Mouse (Mus musculus): ENCODE data around the gene Gtf2ird1. TPM values are rescaled to one million over a fixed set of nuclear protein-coding genes. Genes with fewer than 3 reads are reported as not detected.
"Not testable (repeated sequence)": the region's sequence is repeated elsewhere in the genome, so short reads cannot be mapped to it uniquely, and the experiment has no call there.

The Gtf2ird1 gene
- total and polyA plus RNA-seq, 2 experiments, result 6.5 to 15.3 TPM

DNA sequence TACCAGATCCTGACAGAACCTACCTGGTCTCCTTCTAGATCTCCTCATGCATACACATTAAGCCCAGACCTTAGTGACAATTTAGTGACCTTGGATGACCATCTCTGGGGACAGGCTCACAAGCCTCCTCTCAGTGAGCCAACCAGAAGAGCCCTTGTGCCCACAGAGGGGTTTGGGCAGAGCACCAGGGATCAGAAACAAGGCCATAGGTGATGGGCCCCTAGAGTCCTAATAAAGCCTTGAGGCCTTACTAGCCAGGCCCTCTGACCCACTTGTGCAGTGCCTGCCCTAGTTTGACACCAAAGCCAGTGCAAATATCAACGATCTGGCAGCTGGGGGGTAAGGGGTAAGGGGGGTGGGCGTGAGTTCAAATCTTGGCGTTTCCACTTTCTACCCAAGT lies 1.9 kb upstream of the Gtf2ird1 start:
- Histone ChIP-seq H3K27ac (replicated peaks; ENCODE audit: insufficient read depth, low read depth, low read length) (no peak overlapping the region), H3K4me3 (ENCODE audit: insufficient read depth, low read depth, low read length) (no peak overlapping the region), H3K36me3 (ENCODE audit: control insufficient read depth, insufficient read depth, low read length) (no peaks in the 10 kb centered on the region), H3K4me1 (ENCODE audit: control insufficient read depth, insufficient read depth, low read length) (peaks cover 4% of the 10 kb centered on the region; the same call in 1 of the 2 replicates), H3K79me2 (ENCODE audit: control insufficient read depth, insufficient read depth, low read length) (peaks cover 19% of the 10 kb centered on the region; the same call in 1 of the 2 replicates), H3K27me3 (ENCODE audit: control insufficient read depth, insufficient read depth, low read length) (no peaks in the 10 kb centered on the region), H3K9ac (ENCODE audit: low read depth, low read length) (no peak overlapping the region)
- 43% methylated on average over 3 of the region's 3 CpGs for WGBS
- TF ChIP-seq POLR2A (IDR thresholded peaks at IDR 0.05; ENCODE audit: extremely low read depth, insufficient read depth, low read length), result no peak
- no peak for TF ChIP-seq CTCF (IDR thresholded peaks at IDR 0.05; ENCODE audit: low read depth, low read length)
- DNase-seq (ENCODE audit: extremely low read depth, low read depth, low spot score), result no peak

DNA sequence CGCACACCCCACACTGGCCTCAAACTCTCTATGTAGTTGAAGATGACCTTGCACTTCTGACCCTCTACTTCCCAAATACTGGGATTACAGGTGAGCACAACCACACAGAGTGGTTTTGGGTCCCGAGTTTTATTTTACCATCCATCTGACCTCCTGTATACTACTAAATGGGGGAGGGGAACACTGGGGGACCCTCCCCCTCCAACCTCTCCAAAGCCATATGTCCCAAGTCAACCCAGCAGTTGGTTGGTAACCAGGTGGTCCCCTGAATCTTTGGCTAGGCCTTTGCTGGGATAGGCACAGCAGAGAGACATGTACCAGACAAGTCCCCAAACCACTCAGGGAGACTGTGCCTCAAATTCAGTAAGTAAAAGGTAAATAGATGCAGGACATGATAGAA lies 855 bp upstream of the Gtf2ird1 start:
- Histone ChIP-seq H3K27me3 (ENCODE audit: control insufficient read depth, insufficient read depth, low read length) (no peaks in the 10 kb centered on the region), H3K36me3 (ENCODE audit: control insufficient read depth, insufficient read depth, low read length) (no peaks in the 10 kb centered on the region), H3K27ac (replicated peaks; ENCODE audit: insufficient read depth, low read depth, low read length) (no peak overlapping the region), H3K79me2 (ENCODE audit: control insufficient read depth, insufficient read depth, low read length) (peaks cover 20% of the 10 kb centered on the region), H3K4me3 (ENCODE audit: insufficient read depth, low read depth, low read length) (no peak overlapping the region), H3K4me1 (ENCODE audit: control insufficient read depth, insufficient read depth, low read length) (peaks cover 4% of the 10 kb centered on the region; the same call in 1 of the 2 replicates), H3K9ac (ENCODE audit: low read depth, low read length) (no peak overlapping the region)
- DNase-seq (ENCODE audit: extremely low read depth, low read depth, low spot score), result no peak
- 81% methylated on average over 2 of the region's 2 CpGs for WGBS
- TF ChIP-seq CTCF (IDR thresholded peaks at IDR 0.05; ENCODE audit: low read depth, low read length) (no peak), POLR2A (IDR thresholded peaks at IDR 0.05; ENCODE audit: extremely low read depth, insufficient read depth, low read length) (no peak)

- H3K27me3 ChIP-seq (ENCODE audit: control insufficient read depth, insufficient read depth, low read length), result no peaks in the 10 kb centered on the region
- H3K36me3 ChIP-seq (ENCODE audit: control insufficient read depth, insufficient read depth, low read length), result no peaks in the 10 kb centered on the region
- H3K4me3 ChIP-seq (ENCODE audit: insufficient read depth, low read depth, low read length), result peak overlapping the region; percentile 79
- peak; percentile 68 for DNase-seq (ENCODE audit: extremely low read depth, low read depth, low spot score)
- WGBS, result 0% methylated on average over 17 of the region's 17 CpGs
- H3K9ac ChIP-seq (ENCODE audit: low read depth, low read length), result peak overlapping the region; percentile 74
- peaks cover 26% of the 10 kb centered on the region for H3K79me2 ChIP-seq (ENCODE audit: control insufficient read depth, insufficient read depth, low read length)
- 0 out of 2 replicates have a peak, but pooled peaks have one; percentile 24 for TF ChIP-seq POLR2A (IDR thresholded peaks at IDR 0.05; ENCODE audit: extremely low read depth, insufficient read depth, low read length)
- TF ChIP-seq CTCF (IDR thresholded peaks at IDR 0.05; ENCODE audit: low read depth, low read length), result no peak
- H3K27ac ChIP-seq (replicated peaks; ENCODE audit: insufficient read depth, low read depth, low read length), result peak overlapping the region; percentile 89
- peaks cover 4% of the 10 kb centered on the region; the same call in 1 of the 2 replicates for H3K4me1 ChIP-seq (ENCODE audit: control insufficient read depth, insufficient read depth, low read length)
These were observed 547 bp downstream of the Gtf2ird1 start for GRCm38 (mm10) chr5:134455914-134456423.

DNA sequence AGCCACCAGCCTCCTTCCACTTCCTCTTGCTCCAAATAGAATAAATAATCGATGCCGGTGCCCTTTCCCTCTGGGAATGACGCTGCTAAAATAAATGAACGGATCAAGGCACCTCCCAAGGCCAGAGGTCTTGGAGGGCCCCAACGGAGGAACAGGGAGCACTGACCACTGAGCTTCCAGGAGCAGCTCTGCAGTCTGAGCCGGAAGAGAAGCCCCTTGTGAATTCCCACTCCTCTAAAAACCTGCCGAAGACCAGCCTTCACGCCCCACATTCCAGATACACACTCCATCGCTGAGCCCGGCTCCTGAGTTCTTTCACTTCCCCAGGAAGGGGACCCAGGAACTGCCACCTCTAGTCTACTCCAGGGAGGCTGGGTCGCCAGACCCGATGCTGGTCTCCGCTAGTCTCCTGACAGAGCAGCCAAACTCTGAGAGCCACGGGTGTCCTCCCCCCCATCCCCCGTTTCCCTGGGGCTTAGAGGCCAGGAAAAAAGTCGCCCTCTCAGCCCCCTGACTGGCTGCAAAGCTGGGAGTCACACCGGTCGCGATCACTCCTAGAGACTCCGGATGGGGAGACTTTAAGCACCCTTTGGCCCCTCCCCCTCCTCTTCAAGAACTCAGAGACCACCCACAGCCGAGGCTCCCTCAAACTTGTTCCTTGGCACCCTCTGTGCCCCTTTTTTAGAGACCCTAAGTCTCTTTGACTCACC lies 1.2 kb downstream of the Gtf2ird1 start:
- Histone ChIP-seq H3K4me1 (ENCODE audit: control insufficient read depth, insufficient read depth, low read length) (peaks cover 4% of the 10 kb centered on the region; the same call in 1 of the 2 replicates), H3K4me3 (ENCODE audit: insufficient read depth, low read depth, low read length) (peak overlapping the region; percentile 79), H3K36me3 (ENCODE audit: control insufficient read depth, insufficient read depth, low read length) (no peaks in the 10 kb centered on the region), H3K27ac (replicated peaks; ENCODE audit: insufficient read depth, low read depth, low read length) (peak overlapping the region; percentile 89), H3K9ac (ENCODE audit: low read depth, low read length) (peak overlapping the region; percentile 74), H3K79me2 (ENCODE audit: control insufficient read depth, insufficient read depth, low read length) (peaks cover 29% of the 10 kb centered on the region), H3K27me3 (ENCODE audit: control insufficient read depth, insufficient read depth, low read length) (no peaks in the 10 kb centered on the region)
- WGBS, result 1% methylated on average over 21 of the region's 21 CpGs
- peak; percentile 72 for DNase-seq (ENCODE audit: extremely low read depth, low read depth, low spot score)
- 0 out of 2 replicates have a peak, but pooled peaks have one; percentile 13 for TF ChIP-seq POLR2A (IDR thresholded peaks at IDR 0.05; ENCODE audit: extremely low read depth, insufficient read depth, low read length)
- TF ChIP-seq CTCF (IDR thresholded peaks at IDR 0.05; ENCODE audit: low read depth, low read length), result no peak

DNA sequence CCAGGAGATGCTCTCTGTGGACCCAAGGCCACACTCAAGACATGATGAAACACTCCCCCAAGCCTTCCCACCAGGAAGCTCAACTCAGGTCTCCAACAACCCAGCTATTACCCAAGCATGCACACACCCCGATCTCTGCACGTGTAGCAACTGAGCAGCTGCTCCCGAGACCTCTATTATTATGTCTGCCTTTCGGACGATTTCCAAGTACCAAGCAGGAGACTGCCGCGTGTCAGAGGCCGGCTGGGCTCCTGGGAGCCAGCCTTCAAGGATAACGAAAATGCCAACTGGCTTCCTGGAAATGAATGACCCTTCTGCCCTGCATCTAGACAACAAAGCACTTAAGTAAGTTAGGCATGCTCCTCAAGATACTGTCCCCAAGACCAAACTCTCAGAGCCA lies 2.1 kb downstream of the Gtf2ird1 start:
- Histone ChIP-seq H3K36me3 (ENCODE audit: control insufficient read depth, insufficient read depth, low read length) (no peaks in the 10 kb centered on the region), H3K4me1 (ENCODE audit: control insufficient read depth, insufficient read depth, low read length) (peaks cover 4% of the 10 kb centered on the region; the same call in 1 of the 2 replicates), H3K27me3 (ENCODE audit: control insufficient read depth, insufficient read depth, low read length) (no peaks in the 10 kb centered on the region), H3K27ac (replicated peaks; ENCODE audit: insufficient read depth, low read depth, low read length) (no peak overlapping the region), H3K9ac (ENCODE audit: low read depth, low read length) (no peak overlapping the region), H3K79me2 (ENCODE audit: control insufficient read depth, insufficient read depth, low read length) (peaks cover 29% of the 10 kb centered on the region), H3K4me3 (ENCODE audit: insufficient read depth, low read depth, low read length) (no peak overlapping the region)
- DNase-seq (ENCODE audit: extremely low read depth, low read depth, low spot score), result no peak
- no peak for TF ChIP-seq CTCF (IDR thresholded peaks at IDR 0.05; ENCODE audit: low read depth, low read length)
- TF ChIP-seq POLR2A (IDR thresholded peaks at IDR 0.05; ENCODE audit: extremely low read depth, insufficient read depth, low read length), result no peak
- WGBS, result 49% methylated on average over 9 of the region's 9 CpGs

DNA sequence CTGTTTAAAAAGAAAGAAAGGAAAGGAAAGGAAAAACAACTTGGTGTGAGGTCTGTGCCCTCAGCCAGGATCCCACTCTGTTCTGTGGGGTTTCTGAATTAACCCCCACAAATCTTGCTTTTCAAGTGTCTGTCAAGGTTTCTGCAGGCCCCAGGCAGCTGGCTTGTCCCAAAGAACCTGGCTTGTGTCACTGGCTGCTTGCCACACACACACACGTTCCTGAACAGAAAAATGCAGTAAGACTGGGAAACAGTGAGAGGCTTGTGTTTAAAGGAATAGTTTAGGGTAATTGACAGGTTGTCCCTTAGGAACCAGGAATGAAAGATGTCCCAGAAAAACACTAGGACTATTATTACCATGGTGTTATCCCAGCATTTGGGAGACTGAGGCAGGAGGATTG lies 2.9 kb downstream of the Gtf2ird1 start:
- no peak overlapping the region for H3K4me3 ChIP-seq (ENCODE audit: insufficient read depth, low read depth, low read length)
- no peak overlapping the region for H3K9ac ChIP-seq (ENCODE audit: low read depth, low read length)
- no peaks in the 10 kb centered on the region for H3K27me3 ChIP-seq (ENCODE audit: control insufficient read depth, insufficient read depth, low read length)
- DNase-seq (ENCODE audit: extremely low read depth, low read depth, low spot score), result no peak
- no peak overlapping the region for H3K27ac ChIP-seq (replicated peaks; ENCODE audit: insufficient read depth, low read depth, low read length)
- TF ChIP-seq POLR2A (IDR thresholded peaks at IDR 0.05; ENCODE audit: extremely low read depth, insufficient read depth, low read length) (no peak), CTCF (IDR thresholded peaks at IDR 0.05; ENCODE audit: low read depth, low read length) (no peak)
- peaks cover 29% of the 10 kb centered on the region for H3K79me2 ChIP-seq (ENCODE audit: control insufficient read depth, insufficient read depth, low read length)
- peaks cover 4% of the 10 kb centered on the region; the same call in 1 of the 2 replicates for H3K4me1 ChIP-seq (ENCODE audit: control insufficient read depth, insufficient read depth, low read length)
- no peaks in the 10 kb centered on the region for H3K36me3 ChIP-seq (ENCODE audit: control insufficient read depth, insufficient read depth, low read length)
- 18% methylated on average over 1 of the region's 1 CpGs for WGBS

- not testable (repeated sequence) for H3K27me3 ChIP-seq (ENCODE audit: control insufficient read depth, insufficient read depth, low read length); H3K27ac ChIP-seq (replicated peaks; ENCODE audit: insufficient read depth, low read depth, low read length); H3K36me3 ChIP-seq (ENCODE audit: control insufficient read depth, insufficient read depth, low read length); H3K4me1 ChIP-seq (ENCODE audit: control insufficient read depth, insufficient read depth, low read length); DNase-seq (ENCODE audit: extremely low read depth, low read depth, low spot score); H3K9ac ChIP-seq (ENCODE audit: low read depth, low read length); H3K4me3 ChIP-seq (ENCODE audit: insufficient read depth, low read depth, low read length)
- H3K79me2 ChIP-seq (ENCODE audit: control insufficient read depth, insufficient read depth, low read length), result peaks cover 46% of the 10 kb centered on the region
- over 99% methylated on average over 4 of the region's 4 CpGs for WGBS
These were observed 9.8 kb downstream of the Gtf2ird1 start for GRCm38 (mm10) chr5:134446755-134447154.
